Mouse (Mus musculus): ENCODE results near the gene Gm5148. TPM values are rescaled to one million over a fixed set of nuclear protein-coding genes. Genes with fewer than 3 reads are reported as not detected.

Gene Gm5148
- polyA plus RNA-seq, 1 experiment = 0.93 TPM

DNA sequence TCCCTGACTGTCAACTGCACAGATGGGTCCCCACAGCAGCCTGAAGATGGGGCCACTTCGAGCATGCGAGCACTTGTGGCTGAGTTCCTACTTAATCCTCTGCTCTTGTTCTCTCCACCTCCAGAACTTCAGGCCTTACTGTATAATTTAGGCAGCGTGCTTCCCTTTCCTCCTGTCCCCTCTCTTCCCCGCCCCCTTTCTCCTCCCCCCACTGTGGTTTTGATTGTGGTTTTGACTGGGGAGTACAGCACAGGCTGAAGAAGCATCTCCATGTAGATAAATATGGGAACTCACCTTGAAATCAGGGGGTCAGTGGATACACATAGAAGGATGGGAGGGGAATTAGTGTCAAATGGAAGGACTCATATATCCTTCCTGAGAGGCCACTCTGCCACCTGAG lies 31.3 kb downstream of the Gm5148 start:
- no peak overlapping the region for H3K27ac ChIP-seq (ENCODE audit: control insufficient read depth, insufficient read depth, low read depth, low read length)
- H3K4me1 ChIP-seq (ENCODE audit: control insufficient read depth, insufficient read depth, low read length) = no peaks in the 10 kb centered on the region
- TF ChIP-seq CTCF (IDR thresholded peaks at IDR 0.05; ENCODE audit: control insufficient read depth, insufficient read depth, insufficient replicate concordance, low read depth, low read length) = no peak
- TF ChIP-seq POLR2A (IDR thresholded peaks at IDR 0.05; ENCODE audit: control insufficient read depth, low read depth, low read length) = no peak
- H3K4me3 ChIP-seq (ENCODE audit: control insufficient read depth, low read depth, low read length) = no peak overlapping the region
- H3K36me3 ChIP-seq (ENCODE audit: control insufficient read depth, insufficient read depth, low read length) = no peaks in the 10 kb centered on the region
- no peaks in the 10 kb centered on the region for H3K27me3 ChIP-seq (ENCODE audit: control insufficient read depth, insufficient read depth, low read length)

DNA sequence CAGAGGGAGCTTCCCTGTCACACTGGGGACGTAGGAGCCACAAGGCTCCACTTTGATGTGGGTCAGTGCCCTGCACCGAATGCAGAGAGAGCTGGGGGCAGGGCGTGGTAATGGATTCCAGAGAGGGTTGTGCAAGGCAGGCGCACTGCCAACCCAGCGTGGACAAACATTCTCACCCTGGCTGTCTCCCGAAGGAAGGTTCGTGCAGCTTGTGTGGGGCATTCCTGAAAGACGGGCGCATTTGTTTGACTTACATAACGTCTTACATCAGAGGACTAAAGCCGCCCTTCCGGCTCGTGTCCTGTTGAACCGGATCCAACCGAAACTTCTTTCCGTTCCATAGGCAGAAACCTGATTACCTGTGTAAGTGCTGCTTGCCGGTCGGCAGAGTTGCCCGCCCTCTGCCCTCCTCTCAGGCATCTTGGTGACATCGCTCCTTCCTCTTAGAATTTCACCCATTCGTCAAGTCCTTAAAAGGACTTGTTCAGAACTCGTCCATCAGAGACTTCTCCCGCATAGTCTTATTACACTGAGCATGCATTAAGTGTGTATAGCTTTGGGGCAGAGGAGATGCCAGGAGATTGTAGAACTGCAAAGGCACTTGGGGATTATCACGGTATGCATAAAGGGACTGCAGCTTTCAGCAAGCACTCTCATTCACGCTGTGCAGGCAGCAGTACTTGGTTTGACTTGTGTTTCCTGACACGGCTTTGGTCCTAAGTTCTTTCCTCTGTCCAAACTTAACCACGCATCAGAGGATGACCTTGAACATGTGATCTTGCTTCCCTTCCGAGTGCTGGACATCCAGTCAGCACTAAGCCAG lies 36.9 kb downstream of the Gm5148 start:
- no peaks in the 10 kb centered on the region for H3K27me3 ChIP-seq (ENCODE audit: control insufficient read depth, insufficient read depth, low read length)
- peak overlapping the region; percentile 71 for H3K27ac ChIP-seq (ENCODE audit: control insufficient read depth, insufficient read depth, low read depth, low read length)
- H3K4me1 ChIP-seq (ENCODE audit: control insufficient read depth, insufficient read depth, low read length) = peaks cover 19% of the 10 kb centered on the region
- H3K36me3 ChIP-seq (ENCODE audit: control insufficient read depth, insufficient read depth, low read length) = no peaks in the 10 kb centered on the region
- H3K4me3 ChIP-seq (ENCODE audit: control insufficient read depth, low read depth, low read length) = peak overlapping the region; percentile 73
- no peak for TF ChIP-seq CTCF (IDR thresholded peaks at IDR 0.05; ENCODE audit: control insufficient read depth, insufficient read depth, insufficient replicate concordance, low read depth, low read length)
- TF ChIP-seq POLR2A (IDR thresholded peaks at IDR 0.05; ENCODE audit: control insufficient read depth, low read depth, low read length) = no peak

DNA sequence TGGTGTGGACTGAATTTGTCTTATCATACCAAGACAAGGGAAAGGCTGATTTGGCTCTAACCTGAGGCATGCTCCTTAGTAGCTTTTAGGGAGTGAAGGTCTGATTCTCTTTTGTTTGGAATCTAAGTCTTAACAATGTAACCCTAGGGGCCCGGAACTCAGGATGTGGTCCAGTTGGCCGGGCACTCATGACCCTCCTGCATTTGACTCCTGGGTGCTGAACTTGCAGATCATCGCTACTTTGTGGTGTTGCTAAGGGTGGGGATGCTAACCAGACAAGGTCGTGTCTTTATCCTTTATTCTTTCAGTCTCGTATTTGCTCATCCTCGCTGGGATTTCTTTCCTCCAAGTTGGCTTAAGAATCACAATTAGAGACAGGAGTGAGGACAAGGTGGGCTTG lies 37.5 kb downstream of the Gm5148 start:
- Histone ChIP-seq H3K27ac (ENCODE audit: control insufficient read depth, insufficient read depth, low read depth, low read length) (peak overlapping the region; percentile 71), H3K27me3 (ENCODE audit: control insufficient read depth, insufficient read depth, low read length) (no peaks in the 10 kb centered on the region), H3K4me1 (ENCODE audit: control insufficient read depth, insufficient read depth, low read length) (peaks cover 19% of the 10 kb centered on the region), H3K36me3 (ENCODE audit: control insufficient read depth, insufficient read depth, low read length) (no peaks in the 10 kb centered on the region), H3K4me3 (ENCODE audit: control insufficient read depth, low read depth, low read length) (peak overlapping the region; percentile 73)
- TF ChIP-seq CTCF (IDR thresholded peaks at IDR 0.05; ENCODE audit: control insufficient read depth, insufficient read depth, insufficient replicate concordance, low read depth, low read length) (no peak), POLR2A (IDR thresholded peaks at IDR 0.05; ENCODE audit: control insufficient read depth, low read depth, low read length) (no peak)

DNA sequence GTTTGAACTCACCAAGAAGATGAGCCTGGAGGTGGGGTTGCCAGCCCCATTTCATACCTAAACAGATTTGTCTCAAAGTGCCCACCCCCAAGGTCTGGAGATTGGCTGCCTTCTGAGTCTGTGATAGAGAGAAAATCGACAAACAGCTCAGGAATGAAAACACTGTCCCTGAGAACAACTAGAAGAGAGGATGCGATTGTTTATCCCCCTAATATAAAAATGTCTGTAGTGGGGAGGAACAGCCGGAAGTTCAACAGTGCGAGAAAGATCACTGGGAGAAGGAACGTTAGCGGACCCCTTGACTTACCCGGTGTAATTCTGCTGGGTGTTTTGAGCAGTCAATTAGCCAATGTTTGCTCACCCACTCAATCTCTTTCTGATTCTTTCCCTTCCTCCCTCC lies 38.1 kb downstream of the Gm5148 start:
- Histone ChIP-seq H3K4me1 (ENCODE audit: control insufficient read depth, insufficient read depth, low read length) (peaks cover 19% of the 10 kb centered on the region), H3K4me3 (ENCODE audit: control insufficient read depth, low read depth, low read length) (peak overlapping the region; percentile 24), H3K27ac (ENCODE audit: control insufficient read depth, insufficient read depth, low read depth, low read length) (no peak overlapping the region), H3K36me3 (ENCODE audit: control insufficient read depth, insufficient read depth, low read length) (no peaks in the 10 kb centered on the region), H3K27me3 (ENCODE audit: control insufficient read depth, insufficient read depth, low read length) (no peaks in the 10 kb centered on the region)
- no peak for TF ChIP-seq CTCF (IDR thresholded peaks at IDR 0.05; ENCODE audit: control insufficient read depth, insufficient read depth, insufficient replicate concordance, low read depth, low read length)
- no peak for TF ChIP-seq POLR2A (IDR thresholded peaks at IDR 0.05; ENCODE audit: control insufficient read depth, low read depth, low read length)

DNA sequence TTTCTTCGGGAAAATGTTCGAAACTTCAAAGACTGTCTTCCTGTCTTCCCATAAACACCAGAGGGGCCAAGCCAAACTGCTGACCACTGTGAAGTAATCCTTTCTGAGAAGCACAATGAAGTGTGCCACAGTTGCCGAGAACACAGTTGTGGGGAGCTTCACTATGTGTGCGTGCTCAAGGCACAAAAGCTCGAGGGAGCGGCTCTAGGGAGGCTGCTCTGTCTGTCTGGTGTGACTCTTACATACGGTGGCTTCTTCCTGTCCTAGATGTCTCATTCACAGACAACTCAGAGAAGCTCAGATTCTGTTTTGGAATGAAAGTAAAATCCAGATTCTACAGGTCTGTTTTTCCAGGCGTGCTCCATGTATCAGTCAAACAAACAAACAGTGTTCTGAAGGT lies 48.0 kb downstream of the Gm5148 start:
- Histone ChIP-seq H3K36me3 (ENCODE audit: control insufficient read depth, insufficient read depth, low read length) (no peaks in the 10 kb centered on the region), H3K4me1 (ENCODE audit: control insufficient read depth, insufficient read depth, low read length) (no peaks in the 10 kb centered on the region), H3K4me3 (ENCODE audit: control insufficient read depth, low read depth, low read length) (no peak overlapping the region), H3K27ac (ENCODE audit: control insufficient read depth, insufficient read depth, low read depth, low read length) (no peak overlapping the region), H3K27me3 (ENCODE audit: control insufficient read depth, insufficient read depth, low read length) (no peaks in the 10 kb centered on the region)
- TF ChIP-seq POLR2A (IDR thresholded peaks at IDR 0.05; ENCODE audit: control insufficient read depth, low read depth, low read length) (no peak), CTCF (IDR thresholded peaks at IDR 0.05; ENCODE audit: control insufficient read depth, insufficient read depth, insufficient replicate concordance, low read depth, low read length) (no peak)

DNA sequence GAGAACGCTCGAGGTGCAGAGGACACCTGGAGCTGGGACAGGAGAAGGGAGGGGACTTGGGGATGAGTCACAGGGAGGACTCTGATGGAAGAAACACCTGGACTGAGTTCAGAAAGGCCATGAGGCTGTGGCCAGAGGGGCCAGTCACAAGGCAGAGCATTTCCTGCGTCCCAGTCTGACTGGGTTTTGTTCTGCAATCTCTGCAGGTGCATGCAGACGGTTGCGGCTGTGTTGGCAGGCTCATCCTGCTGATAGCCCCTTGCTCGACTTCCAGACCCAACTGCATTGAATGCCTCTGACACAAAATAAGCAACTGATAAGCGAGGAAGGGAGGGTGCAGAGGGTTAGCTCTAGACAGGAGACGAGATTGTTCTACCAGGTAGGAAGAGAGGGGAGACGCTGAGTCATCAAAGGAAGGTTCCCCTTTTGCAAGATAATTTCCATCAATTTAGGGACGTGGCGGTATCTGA lies 49.2 kb downstream of the Gm5148 start:
- H3K27ac ChIP-seq (ENCODE audit: control insufficient read depth, insufficient read depth, low read depth, low read length) = no peak overlapping the region
- no peak overlapping the region for H3K4me3 ChIP-seq (ENCODE audit: control insufficient read depth, low read depth, low read length)
- no peaks in the 10 kb centered on the region for H3K27me3 ChIP-seq (ENCODE audit: control insufficient read depth, insufficient read depth, low read length)
- TF ChIP-seq POLR2A (IDR thresholded peaks at IDR 0.05; ENCODE audit: control insufficient read depth, low read depth, low read length) (no peak), CTCF (IDR thresholded peaks at IDR 0.05; ENCODE audit: control insufficient read depth, insufficient read depth, insufficient replicate concordance, low read depth, low read length) (no peak)
- no peaks in the 10 kb centered on the region for H3K4me1 ChIP-seq (ENCODE audit: control insufficient read depth, insufficient read depth, low read length)
- H3K36me3 ChIP-seq (ENCODE audit: control insufficient read depth, insufficient read depth, low read length) = no peaks in the 10 kb centered on the region

DNA sequence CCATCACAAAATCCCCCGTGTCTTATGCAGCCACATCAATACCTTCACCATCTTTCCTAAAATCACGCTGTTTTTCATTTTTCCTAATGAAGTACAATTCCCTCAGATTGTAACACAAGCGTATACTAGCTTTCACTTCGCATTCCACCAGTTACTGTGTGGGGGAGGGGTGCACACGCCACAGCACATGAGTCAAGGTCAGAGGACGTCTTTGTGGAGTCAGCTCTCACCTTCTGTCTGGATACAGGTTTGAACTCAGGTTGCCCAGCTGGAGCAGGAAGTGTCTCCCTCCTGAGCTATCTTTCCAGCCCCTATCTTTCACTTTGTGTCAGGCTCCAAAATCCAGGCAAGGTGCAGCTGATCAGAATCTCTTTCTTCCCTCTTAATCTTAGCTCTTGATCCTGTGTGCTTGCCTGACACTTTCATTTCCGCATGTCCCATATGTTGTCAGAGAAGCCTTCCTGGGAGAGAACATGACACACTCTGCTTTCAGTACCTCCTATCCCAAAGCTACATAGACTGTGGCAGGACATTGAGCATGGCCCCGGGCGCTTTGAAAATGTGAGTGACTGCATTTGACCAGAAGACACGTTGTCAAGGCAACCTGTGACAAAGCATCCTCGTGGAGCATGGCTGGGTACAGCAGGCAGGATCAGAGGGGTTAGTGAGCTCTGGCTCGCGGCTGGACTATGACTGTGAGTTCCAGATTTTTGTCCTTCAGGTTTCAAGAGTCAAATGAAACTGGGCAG lies 50.6 kb downstream of the Gm5148 start:
- Histone ChIP-seq H3K27ac (ENCODE audit: control insufficient read depth, insufficient read depth, low read depth, low read length) (no peak overlapping the region), H3K4me3 (ENCODE audit: control insufficient read depth, low read depth, low read length) (no peak overlapping the region), H3K27me3 (ENCODE audit: control insufficient read depth, insufficient read depth, low read length) (no peaks in the 10 kb centered on the region)

More for the DNA sequence above, 50.6 kb downstream of the Gm5148 start:
- TF ChIP-seq POLR2A (IDR thresholded peaks at IDR 0.05; ENCODE audit: control insufficient read depth, low read depth, low read length) (no peak), CTCF (IDR thresholded peaks at IDR 0.05; ENCODE audit: control insufficient read depth, insufficient read depth, insufficient replicate concordance, low read depth, low read length) (no peak)
- H3K36me3 ChIP-seq (ENCODE audit: control insufficient read depth, insufficient read depth, low read length) = no peaks in the 10 kb centered on the region
- peaks cover 6% of the 10 kb centered on the region for H3K4me1 ChIP-seq (ENCODE audit: control insufficient read depth, insufficient read depth, low read length)

All from testis, adult 2 months (tissue).